Mouse (Mus musculus): ENCODE results near the gene Ralgds. TPM values are rescaled to one million over a fixed set of nuclear protein-coding genes. Genes with fewer than 3 reads are reported as not detected.
"Not testable (repeated sequence)": the region's sequence is repeated elsewhere in the genome, so short reads cannot be mapped to it uniquely, and the experiment has no call there.

Ralgds gene
- polyA plus RNA-seq, 1 experiment from 2014 or later, result 83.5 TPM

- Histone ChIP-seq H3K4me2 (ENCODE audit: low read length) (no peak overlapping the region), H3K4me1 (replicated peaks; ENCODE audit: control insufficient read depth, insufficient read depth, low read length) (no peaks in the 10 kb centered on the region), H3K36me3 (ENCODE audit: control insufficient read depth, insufficient read depth) (no peaks in the 10 kb centered on the region), H3K4me3 (replicated peaks; ENCODE audit: low read length) (no peak overlapping the region), H3K27me3 (replicated peaks; ENCODE audit: control insufficient read depth, insufficient read depth, low read length) (no peaks in the 10 kb centered on the region), H3K27ac (ENCODE audit: low read length) (no peak overlapping the region), H3K9me3 (ENCODE audit: control insufficient read depth, low read length) (no peaks in the 10 kb centered on the region), H3K9ac (replicated peaks; ENCODE audit: low read depth, low read length) (no peak overlapping the region)
- 86% methylated on average over 10 of the region's 10 CpGs for WGBS
- no peak for ATAC-seq
Measured at GRCm38 (mm10) chr2:28502987-28503386, 9.9 kb upstream of the Ralgds start.

- H3K9ac ChIP-seq (replicated peaks; ENCODE audit: low read depth, low read length), result no peak overlapping the region
- H3K4me1 ChIP-seq (replicated peaks; ENCODE audit: control insufficient read depth, insufficient read depth, low read length), result no peaks in the 10 kb centered on the region
- H3K9me3 ChIP-seq (ENCODE audit: control insufficient read depth, low read length), result no peaks in the 10 kb centered on the region
- no peaks in the 10 kb centered on the region for H3K36me3 ChIP-seq (ENCODE audit: control insufficient read depth, insufficient read depth)
- H3K4me2 ChIP-seq (ENCODE audit: low read length), result no peak overlapping the region
- 92% methylated on average over 13 of the region's 13 CpGs for WGBS
- no peak overlapping the region for H3K4me3 ChIP-seq (replicated peaks; ENCODE audit: low read length)
- no peak overlapping the region for H3K27ac ChIP-seq (ENCODE audit: low read length)
- H3K27me3 ChIP-seq (replicated peaks; ENCODE audit: control insufficient read depth, insufficient read depth, low read length), result no peaks in the 10 kb centered on the region
- ATAC-seq, result no peak
Measured at GRCm38 (mm10) chr2:28504676-28505075, 8.2 kb upstream of the Ralgds start.

GRCm38 (mm10) chr2:28505795-28506194, 7.1 kb upstream of the Ralgds start, which contains the start of gene Gm10134:
Gm10134 (plus strand) TSS chr2:28506095.
- Histone ChIP-seq H3K27me3 (replicated peaks; ENCODE audit: control insufficient read depth, insufficient read depth, low read length) (0 out of 2 replicates have a peak, but pooled peaks cover 2% of the 10 kb centered on the region), H3K4me2 (ENCODE audit: low read length) (no peak within 1 kb of the TSS), H3K9ac (replicated peaks; ENCODE audit: low read depth, low read length) (no peak within 1 kb of the TSS), H3K4me1 (replicated peaks; ENCODE audit: control insufficient read depth, insufficient read depth, low read length) (no peaks in the 10 kb centered on the region), H3K36me3 (ENCODE audit: control insufficient read depth, insufficient read depth) (no peaks in the 10 kb centered on the region), H3K9me3 (ENCODE audit: control insufficient read depth, low read length) (no peaks in the 10 kb centered on the region), H3K27ac (ENCODE audit: low read length) (no peak within 1 kb of the TSS), H3K4me3 (replicated peaks; ENCODE audit: low read length) (no peak within 1 kb of the TSS)
- 80% methylated on average over 3 of the region's 3 CpGs for WGBS
- ATAC-seq, result no peak

DNA sequence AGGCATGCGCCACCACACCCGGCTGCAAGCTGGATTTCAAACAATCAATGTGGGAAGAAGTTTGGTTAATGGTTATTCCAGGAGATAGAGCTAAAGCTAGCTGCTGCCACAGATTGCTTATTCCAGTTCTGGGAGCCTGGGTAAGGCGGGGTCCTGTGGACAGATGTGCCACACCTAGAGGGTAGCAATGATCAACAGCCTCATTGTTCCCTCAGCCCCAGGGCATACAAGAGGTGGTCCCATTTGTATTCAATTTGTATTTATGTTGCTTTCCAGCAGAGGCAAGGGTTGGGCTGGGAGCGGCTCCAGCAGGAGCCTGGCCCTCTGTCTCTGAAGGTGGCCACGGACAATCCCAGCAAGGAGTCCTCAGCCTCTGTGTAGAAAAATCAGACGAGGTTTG, 6.6 kb upstream of the Ralgds start:
- 84% methylated on average over 6 of the region's 6 CpGs for WGBS
- Histone ChIP-seq H3K27ac (ENCODE audit: low read length) (no peak overlapping the region), H3K4me2 (ENCODE audit: low read length) (no peak overlapping the region), H3K4me3 (replicated peaks; ENCODE audit: low read length) (no peak overlapping the region), H3K9me3 (ENCODE audit: control insufficient read depth, low read length) (no peaks in the 10 kb centered on the region), H3K36me3 (ENCODE audit: control insufficient read depth, insufficient read depth) (no peaks in the 10 kb centered on the region), H3K9ac (replicated peaks; ENCODE audit: low read depth, low read length) (no peak overlapping the region), H3K27me3 (replicated peaks; ENCODE audit: control insufficient read depth, insufficient read depth, low read length) (0 out of 2 replicates have a peak, but pooled peaks cover 2% of the 10 kb centered on the region), H3K4me1 (replicated peaks; ENCODE audit: control insufficient read depth, insufficient read depth, low read length) (no peaks in the 10 kb centered on the region)
- ATAC-seq, result no peak

GRCm38 (mm10) chr2:28511600-28511999, 1.3 kb upstream of the Ralgds start:
- H3K4me2 ChIP-seq (ENCODE audit: low read length); H3K27ac ChIP-seq (ENCODE audit: low read length); H3K9ac ChIP-seq (replicated peaks; ENCODE audit: low read depth, low read length); H3K9me3 ChIP-seq (ENCODE audit: control insufficient read depth, low read length); ATAC-seq; H3K36me3 ChIP-seq (ENCODE audit: control insufficient read depth, insufficient read depth); H3K27me3 ChIP-seq (replicated peaks; ENCODE audit: control insufficient read depth, insufficient read depth, low read length); H3K4me3 ChIP-seq (replicated peaks; ENCODE audit: low read length): not testable (repeated sequence)
- H3K4me1 ChIP-seq (replicated peaks; ENCODE audit: control insufficient read depth, insufficient read depth, low read length), result peaks cover 30% of the 10 kb centered on the region
- 55% methylated on average over 5 of the region's 5 CpGs for WGBS

- 4% methylated on average over 47 of the region's 47 CpGs for WGBS
- no peaks in the 10 kb centered on the region for H3K36me3 ChIP-seq (ENCODE audit: control insufficient read depth, insufficient read depth)
- H3K9me3 ChIP-seq (ENCODE audit: control insufficient read depth, low read length), result no peaks in the 10 kb centered on the region
- peak overlapping the region; percentile 67 for H3K4me3 ChIP-seq (replicated peaks; ENCODE audit: low read length)
- peak overlapping the region; percentile 89 for H3K4me2 ChIP-seq (ENCODE audit: low read length)
- peaks cover 49% of the 10 kb centered on the region for H3K4me1 ChIP-seq (replicated peaks; ENCODE audit: control insufficient read depth, insufficient read depth, low read length)
- H3K9ac ChIP-seq (replicated peaks; ENCODE audit: low read depth, low read length), result peak overlapping the region; percentile 86
- H3K27ac ChIP-seq (ENCODE audit: low read length), result peak overlapping the region; percentile 84
- H3K27me3 ChIP-seq (replicated peaks; ENCODE audit: control insufficient read depth, insufficient read depth, low read length), result 0 out of 2 replicates have a peak, but pooled peaks cover 2% of the 10 kb centered on the region
- peak; percentile 39 for ATAC-seq
Measured at GRCm38 (mm10) chr2:28513431-28514370, 776 bp downstream of the Ralgds start.

DNA sequence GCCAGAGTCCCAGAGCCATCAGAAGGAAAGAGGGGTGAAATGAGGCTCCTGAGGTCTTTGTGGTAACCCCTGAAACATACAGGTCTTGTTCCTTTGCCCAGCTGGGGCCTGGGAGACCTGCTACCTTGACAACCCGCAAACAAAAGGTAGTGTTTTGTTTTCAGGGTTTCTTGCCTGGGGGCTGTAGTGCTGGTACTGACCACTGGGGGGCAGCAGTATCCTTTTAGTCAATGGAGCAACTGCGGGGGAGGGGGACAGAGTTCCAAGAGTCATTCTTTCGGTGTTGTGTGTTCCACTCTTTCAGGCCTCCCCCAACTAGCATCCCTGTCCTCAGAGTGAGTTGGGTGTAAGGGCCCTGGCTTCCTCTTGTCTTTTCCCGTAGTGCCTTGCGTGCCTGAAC, 1.6 kb downstream of the Ralgds start:
- H3K27me3 ChIP-seq (replicated peaks; ENCODE audit: control insufficient read depth, insufficient read depth, low read length), result 0 out of 2 replicates have a peak, but pooled peaks cover 2% of the 10 kb centered on the region
- no peaks in the 10 kb centered on the region for H3K36me3 ChIP-seq (ENCODE audit: control insufficient read depth, insufficient read depth)
- WGBS, result 11% methylated on average over 5 of the region's 5 CpGs
- H3K9me3 ChIP-seq (ENCODE audit: control insufficient read depth, low read length), result no peaks in the 10 kb centered on the region
- peak overlapping the region; percentile 84 for H3K27ac ChIP-seq (ENCODE audit: low read length)
- no peak for ATAC-seq
- peaks cover 53% of the 10 kb centered on the region for H3K4me1 ChIP-seq (replicated peaks; ENCODE audit: control insufficient read depth, insufficient read depth, low read length)
- peak overlapping the region; percentile 67 for H3K4me3 ChIP-seq (replicated peaks; ENCODE audit: low read length)
- H3K4me2 ChIP-seq (ENCODE audit: low read length), result peak overlapping the region; percentile 89
- H3K9ac ChIP-seq (replicated peaks; ENCODE audit: low read depth, low read length), result peak overlapping the region; percentile 86

DNA sequence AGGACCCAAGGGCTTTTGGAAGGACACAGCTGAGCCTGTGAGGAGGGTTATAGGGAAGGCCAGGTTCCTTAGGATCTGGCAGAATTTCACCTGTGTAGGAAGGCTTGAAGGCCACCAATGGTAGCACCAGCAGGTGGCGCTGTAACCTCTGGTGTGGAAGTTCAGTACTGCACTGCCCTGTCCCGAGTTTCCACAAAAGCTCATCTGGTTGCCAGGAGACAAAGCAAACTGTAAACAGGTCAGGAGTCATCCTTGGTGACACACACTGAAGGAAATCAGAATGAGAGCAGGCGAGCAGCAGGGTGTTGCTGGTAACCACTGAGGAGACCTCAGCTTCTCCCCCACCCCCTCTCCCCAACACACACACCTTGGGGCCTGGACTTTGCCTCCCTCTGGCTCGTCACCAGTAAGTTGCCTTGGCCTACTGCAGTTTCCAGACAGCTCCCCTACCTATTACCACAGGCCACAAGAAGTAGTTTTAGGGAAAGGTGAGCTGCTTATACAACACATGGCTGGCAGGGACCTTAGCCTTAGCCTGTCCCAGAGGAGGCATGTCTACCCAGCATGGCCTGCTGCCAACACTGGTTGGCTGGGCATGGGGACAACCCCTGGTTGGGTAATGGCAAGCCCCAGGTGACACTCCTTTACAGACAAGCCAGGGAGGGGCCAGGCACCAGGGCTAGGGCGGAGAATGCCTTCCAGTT, 4.4 kb downstream of the Ralgds start:
- no peak overlapping the region for H3K4me3 ChIP-seq (replicated peaks; ENCODE audit: low read length)
- peak overlapping the region; percentile 24; the same call in 1 of the 2 replicates for H3K4me2 ChIP-seq (ENCODE audit: low read length)
- peak overlapping the region; percentile 66 for H3K27ac ChIP-seq (ENCODE audit: low read length)
- H3K9me3 ChIP-seq (ENCODE audit: control insufficient read depth, low read length), result no peaks in the 10 kb centered on the region
- H3K9ac ChIP-seq (replicated peaks; ENCODE audit: low read depth, low read length), result no peak overlapping the region
- H3K27me3 ChIP-seq (replicated peaks; ENCODE audit: control insufficient read depth, insufficient read depth, low read length), result no peaks in the 10 kb centered on the region
- peaks cover 70% of the 10 kb centered on the region for H3K4me1 ChIP-seq (replicated peaks; ENCODE audit: control insufficient read depth, insufficient read depth, low read length)
- 45% methylated on average over 5 of the region's 5 CpGs for WGBS
- H3K36me3 ChIP-seq (ENCODE audit: control insufficient read depth, insufficient read depth), result no peaks in the 10 kb centered on the region
- ATAC-seq, result no peak

DNA sequence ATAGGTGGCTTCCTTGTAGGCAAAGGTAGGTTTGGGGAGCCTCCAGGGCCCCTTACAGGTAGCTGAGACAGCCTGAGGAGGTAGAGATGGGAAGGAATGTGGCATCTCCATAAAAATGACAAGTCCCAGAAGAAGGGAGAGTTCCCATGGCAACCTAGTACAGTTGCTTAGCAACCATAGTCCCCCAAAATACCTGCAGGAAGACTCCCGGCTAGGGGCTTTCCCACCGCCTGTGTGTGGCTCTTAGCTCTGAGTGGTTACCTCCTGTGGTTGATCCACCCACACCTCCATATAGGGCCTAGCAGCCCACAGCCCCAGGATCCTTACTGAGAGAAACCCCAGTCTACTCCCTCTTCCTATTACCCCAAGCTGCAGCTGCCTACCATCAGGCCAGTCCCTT, 5.3 kb downstream of the Ralgds start:
- 23% methylated on average over 2 of the region's 2 CpGs for WGBS
- H3K4me3 ChIP-seq (replicated peaks; ENCODE audit: low read length), result no peak overlapping the region
- H3K9ac ChIP-seq (replicated peaks; ENCODE audit: low read depth, low read length), result no peak overlapping the region
- H3K4me2 ChIP-seq (ENCODE audit: low read length), result peak overlapping the region; percentile 26
- peak; percentile 41 for ATAC-seq
- H3K9me3 ChIP-seq (ENCODE audit: control insufficient read depth, low read length), result no peaks in the 10 kb centered on the region
- peak overlapping the region; percentile 66 for H3K27ac ChIP-seq (ENCODE audit: low read length)
- no peaks in the 10 kb centered on the region for H3K27me3 ChIP-seq (replicated peaks; ENCODE audit: control insufficient read depth, insufficient read depth, low read length)
- no peaks in the 10 kb centered on the region for H3K36me3 ChIP-seq (ENCODE audit: control insufficient read depth, insufficient read depth)
- H3K4me1 ChIP-seq (replicated peaks; ENCODE audit: control insufficient read depth, insufficient read depth, low read length), result peaks cover 70% of the 10 kb centered on the region

Data from forebrain, embryonic 16.5 days (tissue).